Mouse (Mus musculus): ENCODE measurements around the gene Sema5a. TPM values are rescaled to one million over a fixed set of nuclear protein-coding genes. Genes with fewer than 3 reads are reported as not detected.

Sema5a gene
- total RNA-seq, 2 experiments from 2014 or later: 28.4 to 38.2 TPM

- DNase-seq (ENCODE audit: low spot score in 2 of 2): no peak
- intact Hi-C loops (cut with DNase I): loop anchor here (10.0 kb wide), 1 partner anchor 140 kb away; no protein-coding TSS in a partner anchor
Measured at GRCm38 (mm10) chr15:32574327-32574726, 329.7 kb downstream of the Sema5a start.

- intact Hi-C loops (cut with DNase I): loop anchor here (10.0 kb wide), 1 partner anchor 140 kb away; no protein-coding TSS in a partner anchor
- DNase-seq (ENCODE audit: low spot score in 2 of 2): no peak
Measured at GRCm38 (mm10) chr15:32575212-32575611, 330.6 kb downstream of the Sema5a start.

- no peak for DNase-seq (ENCODE audit: low spot score in 2 of 2)
- intact Hi-C loops (cut with DNase I): loop anchor here (10.0 kb wide), 1 partner anchor 135 kb away; no protein-coding TSS in a partner anchor
Measured at GRCm38 (mm10) chr15:32579351-32579750, 334.7 kb downstream of the Sema5a start.

- intact Hi-C loops (cut with DNase I): no loop called here
- DNase-seq (ENCODE audit: low spot score in 2 of 2): no peak
Measured at GRCm38 (mm10) chr15:32590641-32591040, 346.0 kb downstream of the Sema5a start.

GRCm38 (mm10) chr15:32593746-32594145 lies 349.1 kb downstream of the Sema5a start:
- no peak for DNase-seq (ENCODE audit: low spot score in 2 of 2)
- intact Hi-C loops (cut with DNase I): no loop called here

- no peak for DNase-seq (ENCODE audit: low spot score in 2 of 2)
- intact Hi-C loops (cut with DNase I): no loop called here
Measured at GRCm38 (mm10) chr15:32596574-32596973, 352.0 kb downstream of the Sema5a start.

- no peak for DNase-seq (ENCODE audit: low spot score in 2 of 2)
- intact Hi-C loops (cut with DNase I): no loop called here
Measured at GRCm38 (mm10) chr15:32597189-32597588, 352.6 kb downstream of the Sema5a start.

- DNase-seq (ENCODE audit: low spot score in 2 of 2): no peak
- intact Hi-C loops (cut with DNase I): no loop called here
Measured at GRCm38 (mm10) chr15:32607236-32607635, 362.6 kb downstream of the Sema5a start.

GRCm38 (mm10) chr15:32610776-32611175 lies 366.2 kb downstream of the Sema5a start:
- peak in 1 of 2 experiments; percentile 14 for DNase-seq (ENCODE audit: low spot score in 2 of 2)
- intact Hi-C loops (cut with DNase I): no loop called here

- intact Hi-C loops (cut with DNase I): no loop called here
Measured at GRCm38 (mm10) chr15:32611201-32611600, 366.6 kb downstream of the Sema5a start.

GRCm38 (mm10) chr15:32613718-32614117 lies 369.1 kb downstream of the Sema5a start:
- DNase-seq (ENCODE audit: low spot score in 2 of 2): peak; percentile 9 to 37
- intact Hi-C loops (cut with DNase I): no loop called here

More at GRCm38 (mm10) chr15:32611201-32611600, 366.6 kb downstream of the Sema5a start:
- DNase-seq (ENCODE audit: low spot score in 2 of 2): peak in 1 of 2 experiments; percentile 9

- DNase-seq (ENCODE audit: low spot score in 2 of 2): no peak
- intact Hi-C loops (cut with DNase I): no loop called here
Measured at GRCm38 (mm10) chr15:32615773-32616172, 371.2 kb downstream of the Sema5a start.

GRCm38 (mm10) chr15:32619199-32619598 lies 374.6 kb downstream of the Sema5a start:
- intact Hi-C loops (cut with DNase I): no loop called here
- DNase-seq (ENCODE audit: low spot score in 2 of 2): no peak

- no peak for DNase-seq (ENCODE audit: low spot score in 2 of 2)
- intact Hi-C loops (cut with DNase I): no loop called here
Measured at GRCm38 (mm10) chr15:32623037-32623739, 378.6 kb downstream of the Sema5a start.

GRCm38 (mm10) chr15:32624106-32624505 lies 379.5 kb downstream of the Sema5a start:
- DNase-seq (ENCODE audit: low spot score in 2 of 2): no peak
- intact Hi-C loops (cut with DNase I): no loop called here

GRCm38 (mm10) chr15:32626031-32626430 lies 381.4 kb downstream of the Sema5a start:
- intact Hi-C loops (cut with DNase I): no loop called here
- DNase-seq (ENCODE audit: low spot score in 2 of 2): no peak

- intact Hi-C loops (cut with DNase I): no loop called here
- DNase-seq (ENCODE audit: low spot score in 2 of 2): no peak
Measured at GRCm38 (mm10) chr15:32633713-32634112, 389.1 kb downstream of the Sema5a start.

- intact Hi-C loops (cut with DNase I): no loop called here
- no peak for DNase-seq (ENCODE audit: low spot score in 2 of 2)
Measured at GRCm38 (mm10) chr15:32637879-32638278, 393.3 kb downstream of the Sema5a start.

GRCm38 (mm10) chr15:32647061-32647687 lies 402.6 kb downstream of the Sema5a start:
- intact Hi-C loops (cut with DNase I): no loop called here
- no peak for DNase-seq (ENCODE audit: low spot score in 2 of 2)

- intact Hi-C loops (cut with DNase I): no loop called here
- no peak for DNase-seq (ENCODE audit: low spot score in 2 of 2)
Measured at GRCm38 (mm10) chr15:32654046-32654445, 409.4 kb downstream of the Sema5a start.

- intact Hi-C loops (cut with DNase I): no loop called here
- no peak for DNase-seq (ENCODE audit: low spot score in 2 of 2)
Measured at GRCm38 (mm10) chr15:32656017-32656416, 411.4 kb downstream of the Sema5a start.
